Mouse (Mus musculus) yolk sac, embryonic 10.5 days (tissue): Measurements from ENCODE around the gene Kdelr1.
"Not testable (repeated sequence)": the region's sequence is repeated elsewhere in the genome, so short reads cannot be mapped to it uniquely, and the experiment has no call there.

Experiments
- DNase-seq: peaks from one replicate; pipeline ENCODE4 v3.0.0-alpha.2; 2017; ENCODE audit warnings: low spot score

Gene Kdelr1

DNA sequence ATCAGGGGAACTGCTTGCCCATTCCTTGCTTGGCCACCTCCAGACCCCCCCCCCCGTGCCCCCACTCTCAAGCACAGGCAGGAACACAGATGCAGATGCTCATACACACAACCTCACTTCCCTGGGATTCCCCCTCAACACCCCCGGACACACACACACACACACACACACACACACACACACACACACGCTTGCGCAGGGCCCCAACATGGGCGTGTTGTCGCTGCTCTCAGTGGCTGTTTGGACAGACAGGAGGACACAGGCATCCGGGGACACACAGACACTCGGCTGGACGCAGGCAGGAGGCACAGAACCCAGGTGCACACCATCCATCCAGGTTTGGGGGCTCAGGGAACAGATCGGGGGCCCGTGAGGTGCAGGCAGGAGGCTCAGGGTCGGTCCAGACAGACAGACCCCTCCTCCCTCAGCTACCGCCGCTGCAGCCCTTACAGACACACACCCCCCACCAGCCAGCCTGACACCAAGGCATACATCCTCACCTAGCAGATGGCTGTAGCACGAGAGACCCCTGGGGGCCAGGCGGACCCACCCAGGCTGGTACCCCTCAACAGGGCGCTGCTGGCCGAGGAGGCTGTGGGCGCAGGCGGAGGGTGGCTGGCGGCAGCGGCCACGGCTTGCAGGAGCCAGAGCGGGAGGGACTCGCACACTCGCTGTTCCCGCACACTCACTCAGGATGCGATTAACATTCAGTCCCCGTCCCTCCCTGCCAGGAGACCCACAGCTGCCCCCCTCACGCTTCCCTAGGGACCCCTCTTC is 2.1 kb upstream of the Kdelr1 start:
- DNase-seq = no peak

DNA sequence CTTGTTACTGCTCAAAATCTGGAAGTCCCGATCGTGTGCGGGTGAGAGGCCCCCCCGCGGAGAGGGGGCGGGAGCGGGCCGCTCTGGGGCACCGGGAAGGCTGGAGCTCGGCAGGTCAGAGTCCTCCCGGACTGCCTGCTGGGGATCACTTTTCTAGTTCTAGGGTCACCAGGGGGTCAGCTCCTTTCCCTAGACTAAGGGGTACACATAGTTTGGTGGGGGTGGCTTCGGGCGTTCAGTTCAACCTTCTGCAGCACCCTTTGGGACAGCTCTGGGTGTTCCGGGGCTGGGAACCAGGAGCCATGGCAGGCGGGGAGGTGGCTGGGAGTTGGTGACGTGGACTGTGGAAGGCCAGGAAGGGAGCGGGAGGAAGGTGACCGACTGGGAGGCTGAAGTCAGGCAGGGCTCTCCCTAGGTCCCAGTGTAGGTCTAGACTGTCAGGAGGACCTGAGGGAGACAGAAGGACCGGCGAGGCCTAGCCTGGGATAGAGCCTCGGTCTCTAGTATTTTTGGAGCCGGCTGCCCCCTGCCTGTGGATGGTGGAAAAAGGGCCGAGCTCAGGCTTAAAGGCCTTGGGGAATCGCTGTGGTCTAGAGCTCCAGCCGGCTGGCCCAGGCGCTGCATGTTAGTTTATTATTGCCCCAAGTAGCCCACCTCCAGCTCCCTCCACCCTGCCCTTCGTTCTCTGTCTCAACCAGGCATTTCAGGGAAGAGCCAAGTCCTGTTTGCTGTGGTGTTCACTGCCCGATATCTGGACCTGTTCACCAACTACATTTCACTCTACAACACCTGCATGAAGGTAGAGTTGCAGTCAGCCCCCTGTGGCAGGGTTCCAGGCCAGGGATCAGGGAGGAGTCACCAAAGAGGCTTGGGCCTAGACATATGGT is 732 bp downstream of the Kdelr1 start:
- DNase-seq = peak; percentile 72

DNA sequence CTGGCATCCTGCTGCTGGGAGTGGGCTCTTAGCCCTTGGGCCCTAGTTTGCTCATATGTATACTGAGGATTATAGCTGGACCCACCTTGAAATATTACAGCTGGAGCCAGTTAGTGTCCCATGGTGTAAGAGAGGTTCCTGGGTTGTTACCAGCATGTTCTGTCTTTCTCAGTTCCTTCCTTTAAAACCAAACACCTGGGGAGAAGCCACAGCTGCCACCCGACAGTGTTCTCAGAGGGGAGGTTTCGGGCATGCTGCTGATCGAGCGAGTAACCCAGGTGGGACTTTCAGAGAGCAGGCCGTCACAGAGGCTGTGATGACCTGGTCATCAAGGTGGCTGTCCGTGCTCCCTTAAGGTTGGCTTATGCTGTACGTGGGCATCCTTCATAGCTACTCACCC is 4.3 kb downstream of the Kdelr1 start:
- no peak for DNase-seq

DNA sequence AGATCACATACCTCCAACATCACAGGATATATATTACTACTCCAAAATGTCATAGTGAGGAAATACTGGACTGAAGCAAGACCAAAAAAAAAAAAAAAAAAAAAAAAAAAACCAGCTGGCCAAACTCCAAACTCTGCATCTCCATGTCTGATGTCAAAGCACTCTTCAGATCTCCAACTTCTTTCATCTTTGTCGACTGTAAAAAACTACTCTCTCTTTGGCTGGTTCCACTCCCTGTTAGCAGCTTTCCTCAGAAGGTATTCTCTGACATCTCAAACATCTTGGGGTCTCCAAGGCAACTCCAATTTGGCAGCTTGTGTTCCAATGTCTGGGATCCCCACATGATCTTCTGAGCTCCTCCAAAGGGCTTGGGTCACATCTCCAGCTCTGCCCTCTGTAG is 5.7 kb downstream of the Kdelr1 start, which contains the start of gene Grin2d:
Gene Grin2d (minus strand): TSS at position 101 of the 400 bp plus-strand sequence.
- DNase-seq = not testable (repeated sequence)

- DNase-seq = no peak
Measured at GRCm38 (mm10) chr7:45880531-45880930, 8.0 kb downstream of the Kdelr1 start.

GRCm38 (mm10) chr7:45881011-45881410 is 8.4 kb downstream of the Kdelr1 start:
- no peak for DNase-seq

- no peak for DNase-seq
Measured at GRCm38 (mm10) chr7:45887246-45887645, 14.7 kb downstream of the Kdelr1 start.

- DNase-seq = no peak
Measured at GRCm38 (mm10) chr7:45892651-45893050, 20.1 kb downstream of the Kdelr1 start.

DNA sequence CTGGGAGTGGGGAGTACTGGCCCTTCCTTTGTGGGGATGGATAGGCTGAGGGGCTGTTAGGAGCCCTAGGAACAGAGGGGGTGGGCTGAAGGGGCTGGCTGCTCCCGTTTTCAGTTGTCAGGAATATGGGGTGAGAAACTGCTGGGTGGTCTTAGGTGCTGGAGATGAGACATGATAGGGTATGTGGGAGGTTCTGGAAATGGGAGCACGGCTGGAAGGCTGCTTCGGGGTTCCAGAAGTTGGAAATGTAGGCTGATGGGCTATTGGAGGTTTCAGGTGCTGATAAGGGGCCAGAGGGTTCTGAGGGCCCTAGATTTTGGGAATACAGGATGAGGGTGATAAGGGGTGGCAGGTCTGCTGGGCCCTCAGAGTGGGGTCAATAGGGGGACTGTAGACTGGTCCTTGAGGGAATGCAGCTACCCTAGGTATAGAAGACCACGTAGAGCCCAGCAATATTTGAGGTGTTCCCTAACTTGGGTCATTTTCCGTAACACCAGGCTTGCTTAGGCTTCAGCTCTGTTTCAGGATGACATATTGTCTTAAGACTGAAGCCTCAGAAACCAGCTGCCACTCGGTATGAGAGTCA is 23.5 kb downstream of the Kdelr1 start:
- no peak for DNase-seq

DNA sequence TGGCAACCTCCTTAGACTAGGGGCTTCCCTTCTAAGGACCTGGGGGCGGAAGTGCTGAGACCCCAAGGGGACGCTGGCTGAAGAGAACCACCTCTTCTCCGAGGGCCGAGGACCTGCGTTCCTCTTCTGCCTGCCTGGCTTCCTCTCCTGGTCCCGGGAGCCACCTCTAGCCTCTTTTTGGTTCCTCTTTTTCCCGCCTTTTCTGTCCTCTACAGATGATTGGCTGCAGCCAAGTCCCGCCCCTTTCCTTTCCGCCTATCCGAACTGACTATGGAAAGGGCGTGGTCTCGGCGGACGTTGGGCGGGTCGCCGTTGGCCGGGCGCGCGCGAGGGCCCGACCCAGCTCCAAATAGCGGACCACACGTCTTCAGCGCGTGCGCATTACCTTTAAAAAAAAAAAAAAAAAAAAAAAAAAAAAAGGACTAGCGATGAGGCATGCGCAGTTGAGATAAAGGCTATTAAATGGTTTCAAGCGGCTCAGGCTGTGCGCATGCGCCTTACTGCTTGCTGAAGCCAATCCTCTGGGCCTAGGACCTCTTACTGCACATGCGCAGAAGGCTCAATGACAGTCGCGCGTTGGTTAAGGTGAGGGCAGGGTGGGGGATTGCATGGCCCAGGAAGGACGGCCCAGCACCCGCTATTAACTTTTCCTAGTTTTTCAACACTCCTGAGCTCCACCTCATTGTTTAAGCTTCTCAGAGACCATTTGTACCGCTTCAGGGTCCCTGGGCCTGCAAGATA is 24.1 kb downstream of the Kdelr1 start, which contains the start of the genes Syngr4 and Tmem143:
Gene Syngr4 (minus strand): TSS at position 198 of the 741 bp plus-strand sequence.
Gene Tmem143 (plus strand): TSS at position 425 of the 741 bp plus-strand sequence.
- DNase-seq = peak; percentile 97

DNA sequence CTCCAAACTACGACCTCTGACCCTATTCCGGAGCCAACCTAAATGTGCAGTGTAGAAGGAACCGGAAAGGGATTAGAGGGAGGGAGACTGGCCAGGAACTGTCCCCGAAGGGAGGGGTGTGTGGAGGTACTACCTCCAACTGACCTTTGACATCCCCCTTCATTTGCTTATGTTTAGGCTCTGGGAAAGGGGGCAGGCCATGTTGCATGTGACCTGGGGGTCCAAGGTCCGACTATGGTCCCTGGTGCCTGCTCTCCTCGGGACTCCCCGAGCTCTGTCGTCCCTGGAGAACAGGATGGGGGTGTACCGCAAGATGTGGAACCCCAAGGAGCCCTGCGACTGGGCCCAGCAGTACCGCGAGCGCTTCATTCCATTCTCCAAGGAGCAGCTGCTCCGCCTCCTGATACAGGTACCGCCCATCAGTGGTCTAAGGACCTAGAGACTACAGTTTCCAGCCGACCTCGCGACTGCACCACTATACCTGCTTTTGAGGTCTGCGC is 24.7 kb downstream of the Kdelr1 start:
- peak; percentile 90 for DNase-seq

GRCm38 (mm10) chr7:45898125-45898524 is 25.6 kb downstream of the Kdelr1 start:
- DNase-seq = peak; percentile 40

DNA sequence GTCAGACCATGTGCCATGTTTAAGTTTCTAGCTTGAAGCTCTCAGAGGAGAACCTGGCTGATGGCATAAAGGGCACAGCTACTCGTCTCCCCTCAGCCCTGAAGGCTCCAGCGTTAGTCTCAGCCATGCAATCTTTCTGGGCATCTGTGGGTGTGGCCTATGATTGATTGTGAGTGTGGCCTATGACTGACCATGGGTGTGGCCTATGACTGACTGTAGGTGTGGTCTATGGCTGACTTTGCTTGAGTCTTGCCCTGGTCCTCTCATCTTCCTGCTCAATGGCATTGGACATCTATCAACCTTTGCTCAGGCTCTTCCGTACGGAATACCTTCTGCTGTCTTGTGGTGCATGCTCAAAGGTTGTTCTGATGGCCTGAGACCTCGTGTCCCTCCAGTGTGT is 29.0 kb downstream of the Kdelr1 start:
- peak; percentile 62 for DNase-seq

- no peak for DNase-seq
Measured at GRCm38 (mm10) chr7:45902481-45903002, 30.0 kb downstream of the Kdelr1 start.

- DNase-seq = no peak
Measured at GRCm38 (mm10) chr7:45906622-45907021, 34.0 kb downstream of the Kdelr1 start.

DNA sequence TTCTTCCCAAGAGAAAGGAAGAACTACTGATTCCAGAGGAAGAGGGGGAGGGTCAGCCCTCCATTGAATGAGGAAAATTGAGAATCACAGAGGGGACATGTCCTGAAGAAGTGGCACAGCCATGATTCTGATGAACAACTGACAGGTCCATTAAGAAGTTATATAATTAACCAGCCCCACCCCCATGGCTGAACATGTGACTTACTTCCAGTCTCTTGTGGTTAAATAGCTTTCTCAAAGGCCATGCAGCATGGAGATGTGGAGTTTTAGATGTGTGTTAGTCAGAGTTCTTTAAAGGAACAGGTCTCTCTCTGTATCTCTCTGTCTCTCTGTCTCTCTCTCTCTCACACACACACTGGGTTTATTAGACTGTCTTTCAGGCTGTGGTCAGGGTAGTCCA is 35.8 kb downstream of the Kdelr1 start:
- no peak for DNase-seq

DNA sequence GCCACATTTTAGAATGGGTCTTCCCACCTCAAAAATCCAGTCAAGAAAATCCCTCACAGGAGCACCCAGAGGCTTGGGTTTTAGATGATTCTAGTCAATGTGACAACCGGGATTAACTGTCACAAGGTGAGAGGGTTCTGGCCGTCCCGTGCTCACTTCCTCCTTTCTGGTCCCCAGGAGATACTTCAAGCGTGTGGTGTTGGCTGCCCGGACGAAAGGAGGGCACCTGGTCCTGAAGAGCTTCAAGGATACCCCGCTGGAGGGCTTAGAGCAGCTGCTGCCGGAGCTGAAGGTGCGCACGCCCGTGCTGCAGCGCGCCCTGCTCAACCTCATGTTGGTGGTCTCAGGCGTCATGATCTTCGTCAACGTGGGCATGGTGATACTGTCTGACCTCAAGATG is 36.6 kb downstream of the Kdelr1 start:
- DNase-seq = no peak

GRCm38 (mm10) chr7:45914067-45914466 is 41.5 kb downstream of the Kdelr1 start:
- DNase-seq = no peak

- no peak for DNase-seq
Measured at GRCm38 (mm10) chr7:45915011-45915410, 42.4 kb downstream of the Kdelr1 start.

DNA sequence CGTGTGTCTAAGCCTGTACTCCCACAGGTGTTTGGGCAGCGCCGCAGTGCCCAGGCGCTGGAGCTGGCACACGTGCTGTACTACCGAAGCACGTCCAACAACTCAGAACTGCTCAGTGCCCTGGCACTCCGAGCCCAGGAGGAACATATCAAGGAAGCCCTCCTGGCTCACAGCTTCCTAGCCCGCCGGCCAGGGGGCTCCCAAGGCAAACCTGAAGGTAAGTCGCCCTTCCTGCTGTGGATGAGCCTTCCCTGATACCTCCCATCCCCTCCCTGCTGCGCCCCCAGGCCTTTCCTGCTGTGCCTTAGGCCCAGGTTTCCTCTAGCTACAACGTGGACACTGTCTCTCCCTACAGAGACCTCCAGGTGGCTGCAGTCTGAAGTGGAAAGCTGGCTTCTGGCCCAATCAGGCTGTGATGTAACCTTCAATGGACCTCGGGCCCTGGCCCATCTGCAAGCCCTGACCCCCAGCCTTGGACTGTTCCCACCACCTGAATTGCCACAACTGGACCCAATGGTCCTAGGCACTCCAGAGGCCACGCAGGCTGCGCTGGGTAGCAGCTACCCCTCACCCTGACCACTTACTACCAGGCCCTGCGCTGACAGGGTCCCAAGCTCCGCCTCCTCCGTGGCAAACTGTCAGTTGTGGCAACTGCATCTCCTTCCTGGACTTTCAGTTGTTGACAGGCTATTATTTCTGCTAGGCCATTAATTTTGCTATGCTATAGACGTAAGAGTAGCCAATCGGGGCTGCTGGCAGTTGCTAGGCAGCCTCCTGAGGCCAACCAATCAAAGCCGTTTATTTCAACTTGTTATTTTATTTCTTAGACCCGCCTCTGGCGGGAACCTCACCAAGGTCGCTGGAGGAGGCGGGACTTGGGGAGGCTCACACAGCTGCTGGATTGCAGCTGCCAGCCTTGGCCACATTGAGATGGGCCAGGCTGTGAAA is 43.8 kb downstream of the Kdelr1 start:
- peak; percentile 40 for DNase-seq
